In genomic region chr11:120114488-120115215, GRCm38 (mm10) we compare ENCODE assay signal across 20 mouse cellular contexts. TPM values are rescaled to one million over a fixed set of nuclear protein-coding genes. Genes with fewer than 3 reads are reported as not detected.
DNase-seq lines count a peak whose midpoint lies in the region; ATAC-seq and TF ChIP-seq lines count a peak whose summit lies in the region.
"Had no signal": no experiment of that assay in that cellular context is flagged by ENCODE, and none has a peak within 500 bp of the region (broad histone marks: within the 10 kb centered on the region; RNA-seq: fewer than 3 reads in every experiment).

No protein-coding gene starts in this region.

- DNase-seq in neural tube, embryonic 10.5 days (ENCODE audit: extremely low spot score, low spot score) = peak; percentile 32
- DNase-seq in embryo, embryonic 10.5 days (ENCODE audit: low spot score) = peak; percentile 61
- DNase-seq in limb, embryonic 14.5 days (ENCODE audit: low spot score) = peak; percentile 20
- no peak for DNase-seq in forebrain, postnatal 0 days
- DNase-seq: cerebellum, adult 18-20 months; cerebellum, postnatal 36 days; kidney, adult 2 months; kidney, postnatal 14 days; layer of hippocampus, postnatal 36 days; liver, embryonic 13.5 days; right cerebral cortex, postnatal 25 days; thymus, postnatal 14 days had no signal

- no peak overlapping the region for H3K4me2 ChIP-seq in neural tube, embryonic 15.5 days
- H3K4me2 ChIP-seq in embryonic facial prominence, embryonic 13.5 days = no peak overlapping the region
- H3K4me2 ChIP-seq in limb, embryonic 14.5 days (replicated peaks; ENCODE audit: low read depth, low read length, severe bottlenecking) = no peak overlapping the region
- H3K4me2 ChIP-seq in intestine, embryonic 15.5 days (replicated peaks) = no peak overlapping the region
- no peak overlapping the region for H3K4me2 ChIP-seq in forebrain, postnatal 0 days (ENCODE audit: low read depth)
- H3K4me2 ChIP-seq: heart, embryonic 12.5 days; liver, embryonic 13.5 days; lung, embryonic 15.5 days; midbrain, embryonic 15.5 days had no signal

- no peaks in the 10 kb centered on the region for H3K9me3 ChIP-seq in neural tube, embryonic 15.5 days (replicated peaks)
- H3K9me3 ChIP-seq in embryonic facial prominence, embryonic 13.5 days = no peaks in the 10 kb centered on the region
- H3K9me3 ChIP-seq in limb, embryonic 14.5 days (ENCODE audit: control insufficient read depth, low read length) = no peaks in the 10 kb centered on the region
- H3K9me3 ChIP-seq in intestine, embryonic 15.5 days = no peaks in the 10 kb centered on the region
- no peaks in the 10 kb centered on the region for H3K9me3 ChIP-seq in forebrain, postnatal 0 days (ENCODE audit: low read length)
- H3K9me3 ChIP-seq: heart, embryonic 12.5 days; liver, embryonic 13.5 days; lung, embryonic 15.5 days; midbrain, embryonic 15.5 days had no signal

- H3K27ac ChIP-seq in neural tube, embryonic 15.5 days (replicated peaks) = no peak overlapping the region
- peak overlapping the region; percentile 13; the same call in 1 of the 2 replicates for H3K27ac ChIP-seq in embryonic facial prominence, embryonic 13.5 days
- no peak overlapping the region for H3K27ac ChIP-seq in limb, embryonic 14.5 days (replicated peaks; ENCODE audit: low read depth, low read length)
- H3K27ac ChIP-seq in intestine, embryonic 15.5 days = no peak overlapping the region
- no peak overlapping the region for H3K27ac ChIP-seq in forebrain, postnatal 0 days (ENCODE audit: low read depth, low read length)
- H3K27ac ChIP-seq: layer of hippocampus, adult 2 months; liver, embryonic 13.5 days; lung, embryonic 15.5 days; macrophage; midbrain, embryonic 15.5 days had no signal

- no peak for TF ChIP-seq POLR2A in limb, embryonic 14.5 days (IDR thresholded peaks at IDR 0.05; ENCODE audit: borderline replicate concordance, extremely low read depth, insufficient read depth, insufficient read length)

- peaks cover 20% of the 10 kb centered on the region for H3K4me1 ChIP-seq in neural tube, embryonic 15.5 days
- peaks cover 22% of the 10 kb centered on the region for H3K4me1 ChIP-seq in embryonic facial prominence, embryonic 13.5 days
- H3K4me1 ChIP-seq in limb, embryonic 14.5 days (ENCODE audit: control insufficient read depth, insufficient read depth, low read length) = 0 out of 2 replicates have a peak, but pooled peaks cover 4% of the 10 kb centered on the region
- 0 out of 2 replicates have a peak, but pooled peaks cover 5% of the 10 kb centered on the region for H3K4me1 ChIP-seq in intestine, embryonic 15.5 days (replicated peaks)
- H3K4me1 ChIP-seq in forebrain, postnatal 0 days (ENCODE audit: insufficient read depth) = no peaks in the 10 kb centered on the region

- no peak for ATAC-seq in neural tube, embryonic 15.5 days (ENCODE audit: low FRiP score)
- no peak for ATAC-seq in embryonic facial prominence, embryonic 13.5 days (ENCODE audit: insufficient number of reproducible peaks, insufficient read depth, low FRiP score, low TSS enrichment, low read depth)
- peak; percentile 74 for ATAC-seq in limb, embryonic 14.5 days (ENCODE audit: low FRiP score, low read depth)
- no peak for ATAC-seq in intestine, embryonic 15.5 days
- ATAC-seq in forebrain, postnatal 0 days = no peak
- ATAC-seq: midbrain, embryonic 15.5 days had no signal

- H3K27me3 ChIP-seq in neural tube, embryonic 15.5 days (replicated peaks) = no peaks in the 10 kb centered on the region
- H3K27me3 ChIP-seq in embryonic facial prominence, embryonic 13.5 days = no peaks in the 10 kb centered on the region
- no peaks in the 10 kb centered on the region for H3K27me3 ChIP-seq in limb, embryonic 14.5 days (ENCODE audit: control insufficient read depth, insufficient read depth, low read length)
- H3K27me3 ChIP-seq in intestine, embryonic 15.5 days (replicated peaks) = no peaks in the 10 kb centered on the region
- H3K27me3 ChIP-seq in forebrain, postnatal 0 days (ENCODE audit: insufficient read depth, low read length) = no peaks in the 10 kb centered on the region
- H3K27me3 ChIP-seq: heart, embryonic 12.5 days; liver, embryonic 13.5 days; lung, embryonic 15.5 days; midbrain, embryonic 15.5 days had no signal

- TF ChIP-seq CTCF in forebrain, postnatal 0 days (IDR thresholded peaks at IDR 0.05; ENCODE audit: low read depth) = no peak

- H3K4me3 ChIP-seq in neural tube, embryonic 15.5 days (replicated peaks) = no peak overlapping the region
- no peak overlapping the region for H3K4me3 ChIP-seq in embryonic facial prominence, embryonic 13.5 days
- H3K4me3 ChIP-seq in limb, embryonic 14.5 days (replicated peaks; ENCODE audit: low read length) = no peak overlapping the region
- H3K4me3 ChIP-seq in intestine, embryonic 15.5 days (replicated peaks) = no peak overlapping the region
- no peak overlapping the region for H3K4me3 ChIP-seq in forebrain, postnatal 0 days (ENCODE audit: low read depth, low read length)
- H3K4me3 ChIP-seq: heart, embryonic 12.5 days; layer of hippocampus, adult 2 months; liver, embryonic 13.5 days; lung, embryonic 15.5 days; midbrain, embryonic 15.5 days had no signal

- peaks cover 39% of the 10 kb centered on the region for H3K36me3 ChIP-seq in neural tube, embryonic 15.5 days
- H3K36me3 ChIP-seq in embryonic facial prominence, embryonic 13.5 days = peaks cover 66% of the 10 kb centered on the region
- H3K36me3 ChIP-seq in limb, embryonic 14.5 days (ENCODE audit: control insufficient read depth, insufficient read depth, low read length) = peaks cover 34% of the 10 kb centered on the region
- H3K36me3 ChIP-seq in intestine, embryonic 15.5 days = peaks cover 19% of the 10 kb centered on the region
- peaks cover 19% of the 10 kb centered on the region for H3K36me3 ChIP-seq in forebrain, postnatal 0 days (ENCODE audit: insufficient read depth)

- H3K9ac ChIP-seq in neural tube, embryonic 15.5 days (replicated peaks) = no peak overlapping the region
- 0 out of 2 replicates have a peak overlapping the region, but pooled peaks have one; percentile 16 for H3K9ac ChIP-seq in embryonic facial prominence, embryonic 13.5 days
- H3K9ac ChIP-seq in limb, embryonic 14.5 days (ENCODE audit: low read depth, low read length, severe bottlenecking) = no peak overlapping the region
- H3K9ac ChIP-seq in intestine, embryonic 15.5 days = no peak overlapping the region
- H3K9ac ChIP-seq in forebrain, postnatal 0 days = no peak overlapping the region
- H3K9ac ChIP-seq: heart, embryonic 12.5 days; liver, embryonic 13.5 days; lung, embryonic 15.5 days; midbrain, embryonic 15.5 days had no signal

- WGBS in neural tube, embryonic 15.5 days = 97% methylated on average over 21 of the region's 21 CpGs
- 67% methylated on average over 21 of the region's 21 CpGs for WGBS in embryonic facial prominence, embryonic 13.5 days
- 51% methylated on average over 21 of the region's 21 CpGs for WGBS in limb, embryonic 14.5 days
- 90% methylated on average over 21 of the region's 21 CpGs for WGBS in intestine, embryonic 15.5 days
- WGBS in forebrain, postnatal 0 days = 97% methylated on average over 21 of the region's 21 CpGs

RNA-seq across cellular contexts. Expression of gene Ndufaf8, which starts 15.9 kb away (rescaled TPM):
- polyA plus RNA-seq in neural tube, embryonic 15.5 days (2015; fragmentation: Nextera tagmentation; extraction: Ambion mirVana) = 49.4 and 64.3 TPM in 2 replicates
- polyA plus RNA-seq in embryonic facial prominence, embryonic 13.5 days (2015; fragmentation: Nextera tagmentation; extraction: Ambion mirVana) = 76.5 and 79.2 TPM in 2 replicates
- 33.9 and 40.0 TPM in 2 replicates for polyA plus RNA-seq in limb, embryonic 14.5 days (2012; rRNA removed)
- polyA plus RNA-seq in limb, embryonic 14.5 days (2014; fragmentation: Nextera tagmentation; extraction: Ambion mirVana) = 81.2 and 85.2 TPM in 2 replicates
- 90.8 and 109 TPM in 2 replicates for polyA plus RNA-seq in intestine, embryonic 15.5 days (2015; fragmentation: Nextera tagmentation; extraction: Ambion mirVana)
- 16.7 and 32.2 TPM in 2 replicates for total RNA-seq in forebrain, postnatal 0 days (2014; rRNA removed)
- polyA plus RNA-seq in forebrain, postnatal 0 days (2015; fragmentation: Nextera tagmentation; extraction: Ambion mirVana) = 58.1 and 74.8 TPM in 2 replicates

RNA-seq across cellular contexts. Expression of gene Tepsin, which starts 16.1 kb away (rescaled TPM):
- polyA plus RNA-seq in neural tube, embryonic 15.5 days (2015; fragmentation: Nextera tagmentation; extraction: Ambion mirVana) = 22.3 and 23.9 TPM in 2 replicates
- 19.5 and 20.5 TPM in 2 replicates for polyA plus RNA-seq in embryonic facial prominence, embryonic 13.5 days (2015; fragmentation: Nextera tagmentation; extraction: Ambion mirVana)
- polyA plus RNA-seq in limb, embryonic 14.5 days (2012; rRNA removed) = 50.4 and 61.9 TPM in 2 replicates
- polyA plus RNA-seq in limb, embryonic 14.5 days (2014; fragmentation: Nextera tagmentation; extraction: Ambion mirVana) = 14.8 and 17.1 TPM in 2 replicates
- 15.4 and 17.7 TPM in 2 replicates for polyA plus RNA-seq in intestine, embryonic 15.5 days (2015; fragmentation: Nextera tagmentation; extraction: Ambion mirVana)
- total RNA-seq in forebrain, postnatal 0 days (2014; rRNA removed) = 19.0 and 25.8 TPM in 2 replicates
- 12.7 and 14.8 TPM in 2 replicates for polyA plus RNA-seq in forebrain, postnatal 0 days (2015; fragmentation: Nextera tagmentation; extraction: Ambion mirVana)

RNA-seq across cellular contexts. Expression of gene Cep131, which starts 28.0 kb away (rescaled TPM):
- polyA plus RNA-seq in neural tube, embryonic 15.5 days (2015; fragmentation: Nextera tagmentation; extraction: Ambion mirVana) = 26.0 and 27.2 TPM in 2 replicates
- 30.3 and 31.3 TPM in 2 replicates for polyA plus RNA-seq in embryonic facial prominence, embryonic 13.5 days (2015; fragmentation: Nextera tagmentation; extraction: Ambion mirVana)
- 26.6 and 31.7 TPM in 2 replicates for polyA plus RNA-seq in limb, embryonic 14.5 days (2012; rRNA removed)
- 23.3 and 23.8 TPM in 2 replicates for polyA plus RNA-seq in limb, embryonic 14.5 days (2014; fragmentation: Nextera tagmentation; extraction: Ambion mirVana)
- polyA plus RNA-seq in intestine, embryonic 15.5 days (2015; fragmentation: Nextera tagmentation; extraction: Ambion mirVana) = 14.2 and 19.7 TPM in 2 replicates
- total RNA-seq in forebrain, postnatal 0 days (2014; rRNA removed) = 18.3 and 21.4 TPM in 2 replicates
- 21.0 and 22.0 TPM in 2 replicates for polyA plus RNA-seq in forebrain, postnatal 0 days (2015; fragmentation: Nextera tagmentation; extraction: Ambion mirVana)

RNA-seq across cellular contexts. Expression of gene Slc38a10, which starts 36.5 kb away (rescaled TPM):
- polyA plus RNA-seq in neural tube, embryonic 15.5 days (2015; fragmentation: Nextera tagmentation; extraction: Ambion mirVana) = 107 and 112 TPM in 2 replicates
- polyA plus RNA-seq in embryonic facial prominence, embryonic 13.5 days (2015; fragmentation: Nextera tagmentation; extraction: Ambion mirVana) = 92.9 and 94.5 TPM in 2 replicates
- 92.3 and 134 TPM in 2 replicates for polyA plus RNA-seq in limb, embryonic 14.5 days (2012; rRNA removed)
- 71.9 and 76.1 TPM in 2 replicates for polyA plus RNA-seq in limb, embryonic 14.5 days (2014; fragmentation: Nextera tagmentation; extraction: Ambion mirVana)
- 81.8 and 88.2 TPM in 2 replicates for polyA plus RNA-seq in intestine, embryonic 15.5 days (2015; fragmentation: Nextera tagmentation; extraction: Ambion mirVana)
- total RNA-seq in forebrain, postnatal 0 days (2014; rRNA removed) = 114 and 147 TPM in 2 replicates
- 90.4 and 97.0 TPM in 2 replicates for polyA plus RNA-seq in forebrain, postnatal 0 days (2015; fragmentation: Nextera tagmentation; extraction: Ambion mirVana)
